Mouse (Mus musculus) neural tube, embryonic 14.5 days (tissue): ENCODE data around the gene Cela2a. TPM values are rescaled to one million over a fixed set of nuclear protein-coding genes. Genes with fewer than 3 reads are reported as not detected.

ENCODE experiments used
- ATAC-seq: fragments of 200-750 bp; cut with Nextera tagmentation; 2 replicates; pipeline ENCODE4 v1.8.0; 2017; ENCODE audit warnings: low read depth, mild to moderate bottlenecking, moderate TSS enrichment, moderate library complexity
- H3K27ac ChIP-seq: fragments of 300-500 bp; sonication (generic); 2 replicates; pipeline ENCODE4 v1.5.1; 2014; ENCODE audit warnings: low read depth, mild to moderate bottlenecking, control low read depth, low read length, moderate library complexity, mixed read lengths
- H3K27me3 ChIP-seq: fragments of 300-500 bp; sonication (generic); 2 replicates; pipeline ENCODE4 v1.6.1; 2014; ENCODE audit warnings: low read length; ENCODE audit not compliant: control insufficient read depth, insufficient read depth
- H3K36me3 ChIP-seq: fragments of 300-500 bp; sonication (generic); 2 replicates; pipeline ENCODE4 v1.6.1; 2014; ENCODE audit warnings: low read length, mixed read lengths; ENCODE audit not compliant: control insufficient read depth, insufficient read depth
- H3K4me1 ChIP-seq: fragments of 300-500 bp; sonication (generic); 2 replicates; pipeline ENCODE4 v1.6.1; 2014; ENCODE audit warnings: low read length; ENCODE audit not compliant: control insufficient read depth, insufficient read depth
- H3K4me2 ChIP-seq: fragments of 300-500 bp; sonication (generic); 2 replicates; pipeline ENCODE4 v1.6.1; 2014; ENCODE audit warnings: mild to moderate bottlenecking, low read depth, low read length, control low read depth
- H3K4me3 ChIP-seq: fragments of 300-500 bp; sonication (generic); 2 replicates; pipeline ENCODE4 v1.5.1; 2014; ENCODE audit warnings: low read depth, low read length, control low read depth, mixed read lengths
- H3K9ac ChIP-seq: fragments of 300-500 bp; sonication (generic); replicated peaks from 2 replicates; pipeline ENCODE4 v1.6.1; 2014; ENCODE audit warnings: low read depth, mild to moderate bottlenecking, control low read depth, low read length, mixed read lengths
- H3K9me3 ChIP-seq: fragments of 300-500 bp; sonication (generic); 2 replicates; pipeline ENCODE4 v1.6.1; 2016; ENCODE audit warnings: low read length; ENCODE audit not compliant: control insufficient read depth
- WGBS: fragments of 180-500 bp; shearing (Covaris S2); extraction: QIAGEN DNeasy Blood & Tissue Kit; methylation state at CpG from one replicate; pipeline ENCODE4 v1.1.7; 2014; 5-methylcytosine and 5-hydroxymethylcytosine counted together
- polyA plus RNA-seq: library from polyadenylated mRNA; unstranded; fragments of >200 nt; fragmentation: Nextera tagmentation; extraction: Ambion mirVana; gene quantifications from 2 replicates; pipeline ENCODE4 v1.2.1, GENCODE M21; 2014

Gene Cela2a
- polyA plus RNA-seq, 1 experiment from 2014 or later: not detected

DNA sequence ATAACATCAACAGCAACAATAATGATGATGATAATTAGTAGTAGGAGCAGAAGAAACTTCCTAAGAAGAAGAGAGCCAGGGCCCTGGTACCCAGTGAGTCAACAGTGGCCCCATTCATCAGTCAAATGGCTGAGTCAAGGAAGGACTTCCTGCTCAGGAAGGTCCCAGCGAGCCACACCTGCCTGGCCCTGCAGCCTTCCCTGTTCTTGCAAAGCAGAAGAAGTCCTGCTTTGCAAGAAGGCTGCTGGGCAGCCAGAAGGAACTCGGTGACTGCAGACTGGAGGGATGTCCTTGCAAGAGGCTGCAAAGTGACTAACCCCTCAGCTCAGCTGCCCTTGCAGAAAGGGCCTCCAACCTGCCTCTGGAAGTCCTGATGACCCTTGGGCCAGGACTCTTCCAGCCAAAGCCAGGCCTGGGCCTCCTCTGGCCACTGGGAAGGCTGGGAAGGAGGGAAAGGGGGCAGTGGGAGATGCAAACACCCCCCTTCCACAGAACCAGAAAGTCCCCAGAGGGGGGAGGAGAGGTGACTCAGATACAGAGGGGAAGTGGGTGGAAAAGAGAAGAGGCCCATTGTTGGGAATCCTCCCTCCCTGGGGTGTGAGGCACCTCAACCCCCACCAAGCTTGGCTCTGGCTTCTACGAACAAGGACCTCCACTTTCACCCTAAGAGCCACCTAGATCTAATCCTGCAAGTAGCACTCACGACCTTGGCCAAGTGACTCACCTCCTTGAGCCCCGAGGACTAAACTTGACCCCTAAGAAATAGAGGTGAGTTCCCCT is 43.7 kb upstream of the Cela2a start:
- 86% methylated on average over 5 of the region's 5 CpGs for WGBS
- Histone ChIP-seq H3K4me1 (peaks cover 33% of the 10 kb centered on the region), H3K9me3 (no peaks in the 10 kb centered on the region)

DNA sequence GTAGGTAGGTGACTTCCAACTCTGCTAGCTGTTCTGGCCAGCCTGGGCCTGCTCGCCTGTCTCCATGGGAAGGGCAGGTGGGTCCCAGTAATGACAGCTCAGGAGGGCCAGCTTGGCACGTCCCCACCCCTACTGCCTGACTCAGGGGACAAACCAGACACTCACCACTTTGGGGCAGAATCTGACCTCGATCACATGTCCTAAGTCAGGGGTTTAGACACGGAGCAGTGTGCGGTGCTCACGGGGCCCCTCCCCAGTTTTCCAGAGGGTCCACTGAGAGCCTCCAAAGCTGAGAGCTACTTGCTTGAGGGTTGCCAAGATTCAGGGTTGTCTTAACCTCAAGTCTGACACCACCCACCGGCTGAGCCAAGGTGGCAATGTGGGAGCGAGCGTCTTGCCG is 42.1 kb upstream of the Cela2a start:
- H3K9ac ChIP-seq: no peak overlapping the region
- peaks cover 28% of the 10 kb centered on the region for H3K4me1 ChIP-seq
- H3K27ac ChIP-seq: peak overlapping the region; percentile 60
- no peak for ATAC-seq
- H3K4me2 ChIP-seq: no peak overlapping the region
- no peaks in the 10 kb centered on the region for H3K27me3 ChIP-seq
- no peaks in the 10 kb centered on the region for H3K36me3 ChIP-seq
- H3K9me3 ChIP-seq: no peaks in the 10 kb centered on the region
- no peak overlapping the region for H3K4me3 ChIP-seq
- WGBS: 68% methylated on average over 10 of the region's 10 CpGs

More for the DNA sequence above, 43.7 kb upstream of the Cela2a start:
- no peak overlapping the region for H3K4me2 ChIP-seq
- no peak overlapping the region for H3K4me3 ChIP-seq
- ATAC-seq: no peak
- no peak overlapping the region for H3K27ac ChIP-seq
- no peaks in the 10 kb centered on the region for H3K27me3 ChIP-seq
- no peaks in the 10 kb centered on the region for H3K36me3 ChIP-seq
- no peak overlapping the region for H3K9ac ChIP-seq

DNA sequence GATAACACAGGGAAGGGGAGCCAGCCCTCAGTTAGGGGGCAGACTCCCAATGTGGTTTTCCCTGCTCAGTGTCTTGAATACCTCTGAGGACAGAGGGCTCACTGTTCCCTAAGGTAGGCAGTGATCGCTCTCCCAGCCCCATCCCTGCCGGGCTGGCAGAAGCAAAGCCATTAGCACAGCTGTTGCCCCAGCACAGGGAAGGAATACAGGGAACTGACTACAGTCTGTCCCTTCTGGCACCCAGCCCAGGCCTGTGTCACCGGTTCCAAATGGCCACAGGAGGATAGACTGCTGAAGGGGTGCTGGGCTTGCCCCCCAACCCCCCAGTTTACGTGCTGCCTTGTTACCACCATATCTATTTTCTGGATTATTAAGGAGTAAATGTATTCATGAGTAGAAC is 41.5 kb upstream of the Cela2a start:
- 19% methylated on average over 4 of the region's 4 CpGs for WGBS
- Histone ChIP-seq H3K4me3 (no peak overlapping the region), H3K27me3 (no peaks in the 10 kb centered on the region), H3K36me3 (no peaks in the 10 kb centered on the region), H3K27ac (peak overlapping the region; percentile 60), H3K9ac (no peak overlapping the region), H3K4me2 (0 out of 2 replicates have a peak overlapping the region, but pooled peaks have one; percentile 11), H3K4me1 (peaks cover 24% of the 10 kb centered on the region), H3K9me3 (no peaks in the 10 kb centered on the region)
- ATAC-seq: peak; percentile 85

DNA sequence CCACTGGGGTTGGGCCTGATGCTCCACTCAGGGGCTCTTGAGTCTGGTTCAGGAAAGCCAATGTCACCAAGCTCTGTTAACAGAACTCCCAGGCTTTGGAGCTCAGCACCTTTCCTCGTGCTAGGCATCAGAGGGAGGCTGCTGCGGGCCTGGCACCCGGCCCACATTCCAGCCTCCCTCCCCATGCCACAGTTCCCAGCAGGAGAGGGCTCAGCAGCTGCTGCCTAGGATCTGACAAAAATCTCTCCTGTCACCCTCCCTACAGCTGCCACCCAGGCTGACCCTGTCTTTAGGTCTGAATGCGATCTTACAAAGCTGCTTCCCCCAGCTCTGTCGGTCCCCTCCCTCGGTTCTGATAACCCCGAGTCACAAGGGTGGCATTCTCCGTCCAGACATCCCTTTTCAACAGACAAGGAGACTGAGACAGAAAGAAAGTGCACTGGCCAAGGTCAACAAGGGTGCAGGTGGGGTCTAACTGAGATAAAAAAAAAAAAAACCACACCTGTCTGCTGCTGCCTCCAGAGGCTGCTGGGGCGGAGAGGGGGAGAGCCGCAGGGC is 41.1 kb upstream of the Cela2a start:
- Histone ChIP-seq H3K9me3 (no peaks in the 10 kb centered on the region), H3K4me3 (no peak overlapping the region), H3K36me3 (no peaks in the 10 kb centered on the region), H3K27me3 (no peaks in the 10 kb centered on the region), H3K4me2 (0 out of 2 replicates have a peak overlapping the region, but pooled peaks have one; percentile 11), H3K27ac (peak overlapping the region; percentile 60), H3K4me1 (peaks cover 22% of the 10 kb centered on the region), H3K9ac (no peak overlapping the region)
- WGBS: 19% methylated on average over 10 of the region's 10 CpGs
- peak; percentile 50; the same call in 1 of the 2 replicates for ATAC-seq

DNA sequence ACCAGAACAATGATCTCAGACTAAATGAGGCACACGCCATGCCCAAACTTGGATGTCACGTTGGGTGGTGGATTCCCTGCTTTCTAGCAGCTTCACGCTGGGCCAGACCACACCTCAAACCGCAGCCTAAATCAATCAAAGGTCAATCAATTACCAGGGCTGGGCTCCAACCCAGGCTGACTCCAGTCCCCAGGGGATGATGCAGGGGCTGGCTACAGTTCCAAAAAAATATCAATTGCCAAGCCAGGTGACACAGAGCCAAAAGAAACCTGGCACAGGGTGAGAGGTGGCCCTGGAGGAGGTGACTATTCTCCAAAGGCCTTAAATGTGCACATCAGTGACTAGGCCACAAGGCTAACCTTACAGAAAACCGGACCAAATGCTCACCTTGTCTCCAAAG is 39.6 kb upstream of the Cela2a start:
- H3K36me3 ChIP-seq: 0 out of 2 replicates have a peak, but pooled peaks cover 4% of the 10 kb centered on the region
- WGBS: 80% methylated on average over 5 of the region's 5 CpGs
- no peak overlapping the region for H3K4me3 ChIP-seq
- no peak overlapping the region for H3K4me2 ChIP-seq
- ATAC-seq: no peak
- no peak overlapping the region for H3K27ac ChIP-seq
- H3K9ac ChIP-seq: no peak overlapping the region
- H3K27me3 ChIP-seq: no peaks in the 10 kb centered on the region
- peaks cover 18% of the 10 kb centered on the region for H3K4me1 ChIP-seq
- no peaks in the 10 kb centered on the region for H3K9me3 ChIP-seq

DNA sequence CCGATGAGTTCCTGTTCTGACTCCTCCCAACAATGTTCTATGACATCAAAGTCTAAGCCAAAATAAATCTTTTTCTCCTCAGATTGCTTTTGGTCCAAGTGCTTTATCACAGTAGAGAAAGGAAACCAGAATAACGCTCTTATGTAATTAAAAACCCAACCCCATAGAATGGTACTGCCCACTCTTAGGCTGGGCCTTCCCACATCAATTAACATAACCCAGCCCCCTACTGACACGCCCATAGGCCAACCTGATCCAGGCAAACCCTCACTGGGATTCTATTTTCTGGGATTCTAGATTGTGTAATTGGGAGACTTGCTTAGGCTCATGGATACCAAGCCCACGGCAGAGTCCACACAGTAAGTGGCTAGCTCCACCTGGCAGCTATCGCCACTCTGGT is 39.0 kb upstream of the Cela2a start:
- Histone ChIP-seq H3K4me2 (no peak overlapping the region), H3K27ac (no peak overlapping the region), H3K9me3 (no peaks in the 10 kb centered on the region), H3K4me1 (peaks cover 18% of the 10 kb centered on the region), H3K27me3 (no peaks in the 10 kb centered on the region), H3K4me3 (no peak overlapping the region), H3K36me3 (0 out of 2 replicates have a peak, but pooled peaks cover 4% of the 10 kb centered on the region), H3K9ac (no peak overlapping the region)
- 93% methylated on average over 5 of the region's 5 CpGs for WGBS
- ATAC-seq: no peak

DNA sequence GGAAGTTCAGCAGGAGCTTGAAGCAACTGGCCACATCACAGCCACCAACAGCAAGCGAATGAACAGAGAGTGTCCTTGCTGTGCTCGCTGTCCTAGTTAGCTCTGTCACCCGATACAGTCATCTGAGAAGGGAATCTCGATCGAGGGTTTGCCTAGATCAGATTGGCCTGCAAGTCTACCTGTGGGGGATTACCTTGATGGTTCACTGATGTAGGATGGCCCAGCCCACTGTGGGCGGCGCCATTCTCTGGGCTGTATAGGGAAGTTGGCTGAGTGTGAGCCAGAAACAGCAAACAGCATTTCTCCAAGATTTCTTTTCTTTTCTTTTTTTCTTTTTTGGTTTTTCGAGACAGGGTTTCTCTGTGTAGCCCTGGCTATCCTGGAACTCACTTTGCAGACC is 38.5 kb upstream of the Cela2a start:
- Histone ChIP-seq H3K27me3 (no peaks in the 10 kb centered on the region), H3K4me2 (no peak overlapping the region), H3K4me3 (no peak overlapping the region), H3K4me1 (peaks cover 15% of the 10 kb centered on the region), H3K9ac (no peak overlapping the region), H3K9me3 (no peaks in the 10 kb centered on the region), H3K36me3 (0 out of 2 replicates have a peak, but pooled peaks cover 4% of the 10 kb centered on the region), H3K27ac (no peak overlapping the region)
- no peak for ATAC-seq
- 95% methylated on average over 8 of the region's 8 CpGs for WGBS

DNA sequence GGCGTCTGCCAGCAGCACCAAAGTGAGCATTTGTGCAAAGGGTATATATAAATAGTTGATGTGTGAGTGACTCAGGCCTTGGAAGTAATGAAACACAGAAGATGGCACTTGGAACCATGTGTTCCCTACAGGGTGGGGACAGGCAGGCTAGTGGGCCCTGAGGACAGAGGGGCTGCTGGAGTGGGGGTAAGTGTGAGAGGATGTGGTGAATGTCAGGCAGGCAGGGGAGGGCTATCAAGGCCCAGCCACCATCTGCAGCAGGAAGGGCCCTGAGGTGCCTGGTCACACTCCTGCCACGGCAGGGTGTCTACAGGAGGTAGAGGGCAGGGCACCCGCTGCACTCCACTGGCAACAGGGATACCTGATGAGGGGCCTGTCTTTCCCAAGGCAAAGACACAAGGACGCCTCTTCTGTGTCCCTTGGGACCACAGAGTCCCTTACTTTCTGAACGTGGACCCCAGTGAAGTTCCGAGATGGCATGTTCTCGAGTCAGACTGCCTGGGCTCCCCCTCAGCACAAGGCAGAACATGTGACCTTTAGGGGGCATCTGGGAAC is 37.8 kb upstream of the Cela2a start:
- H3K4me1 ChIP-seq: peaks cover 14% of the 10 kb centered on the region
- no peak overlapping the region for H3K9ac ChIP-seq
- no peak overlapping the region for H3K4me2 ChIP-seq
- H3K27me3 ChIP-seq: no peaks in the 10 kb centered on the region
- H3K9me3 ChIP-seq: no peaks in the 10 kb centered on the region
- H3K36me3 ChIP-seq: 0 out of 2 replicates have a peak, but pooled peaks cover 4% of the 10 kb centered on the region
- 87% methylated on average over 7 of the region's 7 CpGs for whole genome bisulfite sequencing
- H3K27ac ChIP-seq: no peak overlapping the region
- H3K4me3 ChIP-seq: no peak overlapping the region
- no peak for ATAC-seq

DNA sequence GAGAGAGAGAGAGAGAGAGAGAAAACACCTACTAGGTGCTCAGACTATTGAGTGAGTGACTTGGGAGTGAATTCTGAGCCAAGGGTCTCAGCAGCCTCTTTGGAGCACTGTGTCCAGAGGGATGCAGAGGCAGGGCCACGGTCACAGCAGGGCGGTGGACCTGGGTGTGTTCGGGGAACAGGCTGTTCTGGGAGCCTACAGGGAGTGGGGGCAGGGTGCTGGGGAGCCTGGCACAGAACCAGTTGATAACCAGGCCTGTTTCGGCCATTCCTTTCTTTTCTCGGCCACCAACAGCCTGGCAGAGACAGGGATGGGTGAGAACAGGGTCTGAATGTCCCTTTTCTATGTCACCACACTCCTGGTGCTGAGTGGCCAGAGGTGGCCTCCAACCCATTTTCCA is 36.9 kb upstream of the Cela2a start:
- WGBS: 91% methylated on average over 5 of the region's 5 CpGs
- ATAC-seq: no peak
- H3K4me3 ChIP-seq: no peak overlapping the region
- H3K36me3 ChIP-seq: 0 out of 2 replicates have a peak, but pooled peaks cover 4% of the 10 kb centered on the region
- H3K4me2 ChIP-seq: no peak overlapping the region
- no peaks in the 10 kb centered on the region for H3K9me3 ChIP-seq
- no peaks in the 10 kb centered on the region for H3K27me3 ChIP-seq
- H3K4me1 ChIP-seq: peaks cover 10% of the 10 kb centered on the region
- H3K27ac ChIP-seq: no peak overlapping the region
- H3K9ac ChIP-seq: no peak overlapping the region
